Mouse (Mus musculus) layer of hippocampus, adult 18-20 months (tissue): ENCODE results near the gene Dock2. TPM values are rescaled to one million over a fixed set of nuclear protein-coding genes. Genes with fewer than 3 reads are reported as not detected.

Experiments
- DNase-seq, 2 experiments: peaks; one replicate each; pipeline ENCODE4 v3.0.0; 2022; ENCODE audit warnings: low spot score in 2 of 2
- total RNA-seq, 2 experiments: library from RNA; stranded (reverse); gene quantifications; 2 replicates each; pipeline ENCODE4 v1.2.3; 2021

Dock2 gene
- total RNA-seq, 2 experiments from 2014 or later, result 3.2 to 3.4 TPM

GRCm38 (mm10) chr11:34355406-34355805 lies 428.3 kb downstream of the Dock2 start:
- DNase-seq, result no peak

DNA sequence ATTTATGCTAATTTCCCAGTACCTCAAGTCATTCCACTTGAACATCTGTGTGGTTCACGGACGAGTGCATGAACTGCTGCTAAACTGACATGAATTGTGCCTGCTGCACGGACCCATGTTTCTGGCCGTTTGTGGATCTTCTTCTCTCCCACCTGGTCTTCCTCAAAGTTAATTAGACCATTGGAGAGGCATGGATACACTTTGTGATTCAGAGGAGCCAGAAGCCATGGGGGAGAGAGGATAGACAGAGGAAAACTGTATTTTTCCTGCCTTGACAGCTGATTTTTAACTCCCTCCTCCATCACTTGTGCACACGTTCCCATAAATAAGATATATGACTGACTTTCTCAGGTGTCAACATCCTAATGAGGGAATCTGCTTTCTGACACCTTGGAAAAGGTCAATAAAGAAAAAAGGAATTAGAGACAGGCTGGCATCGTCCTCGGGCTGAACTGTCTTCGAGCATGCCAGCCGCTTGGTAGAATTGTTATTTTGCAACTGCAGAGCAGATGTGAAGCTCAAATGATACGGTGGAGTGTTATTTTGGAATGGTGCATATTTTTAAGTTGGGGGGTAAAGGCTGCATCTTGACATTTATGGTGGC lies 434.1 kb downstream of the Dock2 start:
- DNase-seq, result no peak

- DNase-seq, result peak; percentile 51 to 75
These were observed 435.3 kb downstream of the Dock2 start for GRCm38 (mm10) chr11:34348287-34348918.

DNA sequence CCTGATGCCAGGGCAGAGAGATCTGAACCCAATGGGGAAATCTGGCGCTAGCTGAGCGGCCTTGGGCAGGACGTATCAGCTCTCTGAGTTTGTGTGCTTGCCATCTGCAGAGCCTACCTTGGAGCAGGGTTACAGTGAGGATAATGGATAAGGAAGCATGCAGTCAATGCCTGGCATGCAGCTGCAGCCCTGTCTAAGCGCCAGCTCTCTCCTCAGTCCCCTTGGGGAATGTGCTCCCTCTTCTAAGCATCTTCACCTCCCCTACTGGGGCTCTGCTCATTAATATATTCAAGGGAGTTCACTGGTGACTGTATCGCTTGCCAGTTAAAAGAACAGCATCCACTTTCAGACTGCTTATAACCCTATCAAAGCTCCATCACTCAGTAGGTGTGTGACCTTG lies 439.4 kb downstream of the Dock2 start:
- no peak for DNase-seq

- no peak for DNase-seq
These were observed 439.9 kb downstream of the Dock2 start for GRCm38 (mm10) chr11:34343742-34344307.

DNA sequence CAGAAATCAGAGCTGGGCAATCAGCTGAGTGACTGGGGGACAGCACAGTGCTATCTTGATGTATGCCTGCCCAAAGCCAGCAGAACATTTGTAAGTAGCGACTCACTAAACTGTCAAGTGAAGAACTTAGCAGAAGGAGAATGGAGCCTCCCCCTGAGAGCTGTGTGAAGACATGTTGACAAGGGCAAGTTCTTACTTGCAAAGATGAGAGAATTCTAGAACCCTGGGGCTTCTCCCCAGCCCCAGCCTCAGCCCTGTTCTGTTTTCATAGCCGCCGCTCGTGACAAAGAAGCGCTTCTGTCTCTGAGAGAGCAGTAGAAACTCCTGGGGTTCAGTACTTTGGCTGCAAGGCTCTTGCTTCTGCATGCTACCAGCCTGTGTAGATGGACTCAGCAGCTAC lies 444.0 kb downstream of the Dock2 start:
- DNase-seq, result no peak

- DNase-seq, result no peak
These were observed 445.8 kb downstream of the Dock2 start for GRCm38 (mm10) chr11:34337907-34338306.

DNA sequence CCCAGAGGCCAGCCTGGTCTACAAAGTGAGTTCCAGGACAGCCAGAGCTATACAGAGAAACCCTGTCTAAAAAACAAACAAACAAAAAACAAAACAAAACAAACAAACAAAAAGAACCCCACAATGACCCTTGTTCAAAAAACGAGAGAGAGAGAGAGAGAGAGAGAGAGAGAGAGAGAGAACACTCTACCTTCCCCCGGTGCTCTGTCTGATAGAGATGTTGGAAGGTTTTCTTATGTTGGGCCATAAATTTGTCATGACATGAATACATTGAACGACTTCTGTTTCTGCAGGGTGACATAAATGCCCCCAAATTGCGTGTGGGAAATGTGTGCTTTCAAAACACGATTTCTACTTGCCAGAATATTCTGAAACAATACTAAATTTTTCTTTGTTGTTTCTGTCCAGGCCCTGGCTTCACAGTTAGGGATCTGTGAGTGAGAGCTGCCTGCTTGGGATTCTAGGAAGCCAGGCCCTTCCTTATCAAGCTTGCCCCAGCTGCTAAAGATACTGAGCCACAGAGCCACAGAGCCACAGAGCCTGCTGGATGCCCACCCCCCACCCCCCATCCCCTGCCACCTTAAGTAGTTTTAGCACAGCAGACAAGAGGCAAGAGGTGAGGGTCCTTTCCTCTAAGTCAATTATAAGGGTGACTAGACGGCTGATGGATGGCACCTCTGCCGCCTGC lies 451.2 kb downstream of the Dock2 start:
- DNase-seq, result no peak

DNA sequence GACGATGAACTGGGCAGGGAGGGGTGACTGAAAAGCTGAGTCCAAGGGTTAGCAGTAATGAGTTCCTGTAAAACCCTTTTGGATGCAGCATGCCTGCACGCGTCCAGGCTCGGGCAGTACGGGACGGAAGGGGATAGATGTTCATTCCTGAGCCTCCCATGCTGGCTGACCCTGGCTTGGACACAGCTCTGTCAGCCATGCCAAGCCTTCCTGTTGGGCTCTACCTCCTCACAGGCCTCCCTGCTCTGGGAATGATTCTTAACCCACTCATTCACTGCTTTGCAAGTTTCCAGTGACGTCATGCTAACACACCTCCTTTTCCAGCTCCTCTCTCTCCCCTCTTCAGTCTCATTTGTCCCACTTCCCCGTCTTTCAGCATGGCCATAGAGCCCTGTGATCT lies 460.0 kb downstream of the Dock2 start:
- no peak for DNase-seq

DNA sequence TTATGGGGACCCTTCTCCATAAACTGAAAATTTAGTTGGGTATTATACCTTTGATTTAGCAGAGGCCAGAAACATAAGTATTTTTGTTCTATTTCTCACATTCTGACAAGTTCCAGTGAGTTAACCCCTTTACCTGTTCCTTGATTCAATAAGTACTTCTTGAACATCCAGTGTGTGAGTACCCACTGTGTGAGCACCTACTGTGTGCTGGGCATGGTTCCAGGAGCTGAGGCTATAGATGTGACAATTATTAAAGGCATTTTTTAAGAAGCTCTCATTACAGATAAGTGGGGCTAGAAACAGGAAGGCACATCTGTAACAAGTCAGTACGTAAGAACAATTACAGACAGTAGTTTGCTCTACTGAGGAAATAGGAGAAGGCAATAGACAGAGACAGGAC lies 464.4 kb downstream of the Dock2 start:
- no peak for DNase-seq

- peak; percentile 23 to 62 for DNase-seq
These were observed 466.7 kb downstream of the Dock2 start for GRCm38 (mm10) chr11:34317001-34317400.

DNA sequence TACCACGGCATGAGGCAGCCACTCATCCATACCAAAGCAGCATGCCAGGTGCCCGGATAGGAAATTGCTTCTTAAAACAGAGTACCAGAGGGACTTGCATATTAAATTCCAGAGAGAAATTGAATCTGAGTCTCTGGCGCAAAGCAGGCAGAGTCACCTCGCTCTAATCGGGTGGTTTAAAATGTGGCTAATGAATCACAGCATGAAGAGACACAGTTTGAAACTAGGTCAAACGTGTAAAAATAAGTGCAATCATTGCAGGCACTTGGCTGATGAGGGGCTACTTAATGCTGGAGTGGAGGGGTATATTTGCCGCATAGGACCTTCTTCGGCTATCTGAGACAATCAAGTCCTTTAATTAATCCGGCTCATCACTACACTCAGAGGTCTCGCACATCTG lies 467.5 kb downstream of the Dock2 start:
- DNase-seq, result no peak

DNA sequence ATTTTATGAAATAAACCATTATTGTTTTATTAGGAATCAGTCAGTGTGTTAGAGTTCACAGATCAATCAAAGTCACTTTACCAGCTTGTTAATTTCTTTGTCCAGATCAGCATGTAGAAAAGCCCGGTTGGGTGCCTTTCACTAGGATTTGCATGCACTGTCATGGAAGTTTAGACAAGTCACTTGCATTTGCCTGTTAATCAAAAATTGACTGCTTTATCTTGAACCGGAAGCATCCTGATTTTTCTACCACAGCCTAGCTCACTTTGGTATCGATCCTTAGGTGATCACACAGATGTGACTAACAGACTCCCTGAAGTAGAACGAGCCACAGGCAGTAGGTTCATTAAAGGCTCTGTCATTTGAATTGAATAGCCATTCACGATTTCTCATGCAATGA lies 468.3 kb downstream of the Dock2 start:
- no peak for DNase-seq

DNA sequence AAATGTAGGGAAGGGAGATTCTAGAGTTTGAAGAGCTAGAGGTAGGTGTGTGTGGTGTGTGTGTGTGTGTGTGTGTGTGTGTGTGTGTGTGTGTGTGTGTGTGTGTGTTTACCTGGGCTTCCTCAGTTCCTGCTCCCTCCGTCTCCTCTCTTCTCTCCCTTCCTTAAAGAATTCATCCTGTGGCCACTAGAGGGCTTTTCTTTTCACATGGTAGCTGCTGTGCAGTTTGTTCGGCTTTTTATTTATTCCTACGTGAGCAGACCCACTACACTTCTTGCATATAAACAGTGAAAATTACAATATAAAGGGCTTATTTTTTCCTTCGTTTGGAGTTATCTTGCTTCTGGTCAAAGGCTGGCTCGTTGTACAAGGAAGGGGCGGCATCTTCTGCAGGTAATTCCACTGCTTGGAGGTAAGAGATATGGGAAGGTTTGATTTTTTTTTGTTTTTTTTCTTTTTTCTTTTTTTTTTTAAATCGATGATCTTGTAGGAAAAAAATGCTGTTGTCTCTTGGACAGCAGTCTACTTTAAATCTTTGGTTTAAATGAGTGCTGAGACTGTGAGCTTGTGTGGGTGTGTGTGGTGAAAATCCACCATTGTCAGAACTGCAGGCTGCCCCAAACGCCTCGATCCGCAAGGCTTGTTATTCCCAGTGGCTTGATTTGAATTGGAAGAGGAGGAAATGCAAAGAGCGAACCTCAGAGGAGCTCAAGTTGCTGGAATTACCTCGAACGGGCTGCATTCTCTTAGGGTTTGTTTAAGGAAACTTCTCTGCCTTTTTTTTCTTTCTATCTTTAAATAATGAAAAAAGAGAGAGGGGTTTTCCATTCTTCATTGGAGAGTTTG lies 468.9 kb downstream of the Dock2 start, which contains the start of gene Fam196b:
Gene Fam196b, plus strand, starts transcription at position 289 of the 846 bp plus-strand sequence.
- peak in 1 of 2 experiments; percentile 73 for DNase-seq

GRCm38 (mm10) chr11:34312208-34312607 lies 471.5 kb downstream of the Dock2 start:
- DNase-seq, result no peak

GRCm38 (mm10) chr11:34311717-34312116 lies 472.0 kb downstream of the Dock2 start:
- no peak for DNase-seq

- no peak for DNase-seq
These were observed 474.3 kb downstream of the Dock2 start for GRCm38 (mm10) chr11:34309360-34309759.

DNA sequence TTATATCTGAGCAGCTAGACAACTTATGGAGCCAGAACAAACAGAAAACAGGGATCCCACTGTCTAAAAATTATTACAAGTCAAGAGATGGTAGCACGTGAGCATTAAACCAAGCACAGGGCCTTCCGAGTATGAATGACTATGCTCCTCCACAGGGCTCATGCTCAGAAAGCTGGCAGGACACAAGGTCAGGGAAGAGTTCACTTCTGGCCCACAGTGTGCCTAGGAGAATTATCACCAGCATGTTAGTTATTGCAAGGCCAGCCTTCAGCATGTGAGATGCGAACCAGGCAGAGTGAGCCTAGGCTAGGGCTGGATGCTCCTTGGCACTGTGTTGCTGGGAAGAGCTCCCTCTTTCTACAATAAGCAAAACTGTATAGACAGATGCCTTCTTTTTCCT lies 475.0 kb downstream of the Dock2 start:
- no peak for DNase-seq

DNA sequence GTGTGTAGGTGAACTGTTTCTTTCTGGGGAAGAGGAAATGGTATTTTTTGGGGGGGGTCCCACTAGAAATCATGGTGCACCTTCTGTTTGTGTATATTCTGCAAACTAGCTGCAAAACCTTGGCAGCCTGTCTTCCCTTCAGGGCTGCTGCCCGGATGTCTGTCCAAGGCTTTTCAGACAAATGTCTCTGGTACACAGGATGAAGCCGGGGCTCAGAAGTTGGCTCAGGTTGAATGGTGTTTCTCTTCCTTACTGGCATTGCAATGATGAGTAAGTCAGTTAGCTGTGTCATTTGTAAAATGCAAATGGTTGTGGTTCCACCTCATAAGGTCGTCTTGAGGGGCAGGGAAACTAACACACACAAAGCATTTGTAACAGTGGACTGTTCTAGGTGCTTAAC lies 477.5 kb downstream of the Dock2 start:
- no peak for DNase-seq

DNA sequence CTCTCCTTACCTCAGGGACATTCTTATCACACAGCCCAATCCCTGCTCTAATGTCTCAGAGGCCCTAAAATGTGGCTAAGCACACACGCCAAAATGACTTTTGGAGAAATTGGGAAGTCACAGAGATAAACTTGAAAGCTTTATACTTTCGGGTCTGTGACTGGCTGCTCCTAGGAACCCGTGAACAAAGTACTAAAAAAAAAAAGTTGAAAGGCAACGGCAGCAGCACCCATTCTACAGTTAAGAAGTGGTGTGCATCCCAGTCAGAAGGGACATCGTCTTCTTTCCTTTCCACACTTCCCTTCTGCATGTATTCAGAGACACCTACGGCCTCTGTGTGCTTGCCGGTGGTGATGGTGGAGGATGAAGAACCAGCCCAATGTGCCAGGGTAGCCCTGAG lies 483.6 kb downstream of the Dock2 start:
- DNase-seq, result no peak

- DNase-seq, result no peak
These were observed 484.1 kb downstream of the Dock2 start for GRCm38 (mm10) chr11:34299550-34299949.
